Mouse (Mus musculus) hindbrain, embryonic 13.5 days (tissue): Measurements from ENCODE around the gene Tmem189. TPM values are rescaled to one million over a fixed set of nuclear protein-coding genes. Genes with fewer than 3 reads are reported as not detected.
A peak's percentile ranks its signal among the peaks of the same experiment; 100 is the strongest.

Experiments used
- ATAC-seq: fragments of 200-750 bp; cut with Nextera tagmentation; 2 replicates; pipeline ENCODE4 v1.8.0; 2017; ENCODE audit warnings: moderate TSS enrichment; ENCODE audit not compliant: low FRiP score
- H3K27ac ChIP-seq: fragments of 300-500 bp; sonication (generic); 2 replicates; pipeline ENCODE4 v1.5.1; 2015; ENCODE audit warnings: inconsistent platforms, mild to moderate bottlenecking, moderate library complexity
- H3K27me3 ChIP-seq: fragments of 300-500 bp; sonication (generic); 2 replicates; pipeline ENCODE4 v1.6.1; 2015; ENCODE audit warnings: mild to moderate bottlenecking, inconsistent platforms
- H3K36me3 ChIP-seq: fragments of 300-500 bp; sonication (generic); 2 replicates; pipeline ENCODE4 v1.6.1; 2015; ENCODE audit warnings: mild to moderate bottlenecking, inconsistent platforms
- H3K4me1 ChIP-seq: fragments of 300-500 bp; sonication (generic); replicated peaks from 2 replicates; pipeline ENCODE4 v1.6.1; 2015; ENCODE audit warnings: inconsistent platforms
- H3K4me2 ChIP-seq: fragments of 300-500 bp; sonication (generic); 2 replicates; pipeline ENCODE4 v1.6.1; 2015; ENCODE audit warnings: inconsistent platforms, mild to moderate bottlenecking, moderate library complexity
- H3K4me3 ChIP-seq: fragments of 300-500 bp; sonication (generic); 2 replicates; pipeline ENCODE4 v1.5.1; 2015; ENCODE audit warnings: mild to moderate bottlenecking, inconsistent platforms
- H3K9ac ChIP-seq: fragments of 300-500 bp; sonication (generic); 2 replicates; pipeline ENCODE4 v1.6.1; 2015; ENCODE audit warnings: mild to moderate bottlenecking, inconsistent platforms
- H3K9me3 ChIP-seq: fragments of 300-500 bp; sonication (generic); 2 replicates; pipeline ENCODE4 v1.6.1; 2016; ENCODE audit warnings: inconsistent platforms
- WGBS: fragments of 180-500 bp; shearing (Covaris S2); methylation state at CpG from one replicate; pipeline ENCODE4 v1.1.7; 2015; 5-methylcytosine and 5-hydroxymethylcytosine counted together
- polyA plus RNA-seq: library from polyadenylated mRNA; unstranded; fragments of >200 nt; fragmentation: Nextera tagmentation; extraction: Ambion mirVana; gene quantifications from 2 replicates; pipeline ENCODE4 v1.2.1, GENCODE M21; 2015

Tmem189 gene
- polyA plus RNA-seq, 1 experiment from 2014 or later: 33.5 TPM

- no peak for ATAC-seq
- Histone ChIP-seq H3K36me3 (no peaks in the 10 kb centered on the region), H3K4me3 (no peak overlapping the region), H3K4me1 (no peaks in the 10 kb centered on the region), H3K27me3 (no peaks in the 10 kb centered on the region), H3K9me3 (no peaks in the 10 kb centered on the region), H3K4me2 (no peak overlapping the region), H3K27ac (no peak overlapping the region), H3K9ac (no peak overlapping the region)
- 73% methylated on average over 6 of the region's 6 CpGs for WGBS
Measured at GRCm38 (mm10) chr2:167715008-167715407, 25.4 kb upstream of the Tmem189 start.

- no peak overlapping the region for H3K4me2 ChIP-seq
- H3K9ac ChIP-seq: no peak overlapping the region
- ATAC-seq: no peak
- no peaks in the 10 kb centered on the region for H3K36me3 ChIP-seq
- no peaks in the 10 kb centered on the region for H3K4me1 ChIP-seq
- WGBS: 92% methylated on average over 6 of the region's 6 CpGs
- H3K4me3 ChIP-seq: no peak overlapping the region
- H3K27me3 ChIP-seq: no peaks in the 10 kb centered on the region
- no peak overlapping the region for H3K27ac ChIP-seq
- no peaks in the 10 kb centered on the region for H3K9me3 ChIP-seq
Measured at GRCm38 (mm10) chr2:167714298-167714697, 24.7 kb upstream of the Tmem189 start.

- no peaks in the 10 kb centered on the region for H3K4me1 ChIP-seq
- no peak overlapping the region for H3K9ac ChIP-seq
- no peaks in the 10 kb centered on the region for H3K9me3 ChIP-seq
- H3K36me3 ChIP-seq: no peaks in the 10 kb centered on the region
- H3K27ac ChIP-seq: no peak overlapping the region
- H3K4me3 ChIP-seq: no peak overlapping the region
- ATAC-seq: no peak
- 82% methylated on average over 21 of the region's 23 CpGs for WGBS
- no peaks in the 10 kb centered on the region for H3K27me3 ChIP-seq
- H3K4me2 ChIP-seq: no peak overlapping the region
Measured at GRCm38 (mm10) chr2:167712872-167713821, 23.5 kb upstream of the Tmem189 start.

GRCm38 (mm10) chr2:167710574-167710973 lies 21.0 kb upstream of the Tmem189 start:
- no peak for ATAC-seq
- 63% methylated on average over 6 of the region's 6 CpGs for WGBS

GRCm38 (mm10) chr2:167709969-167710368 lies 20.3 kb upstream of the Tmem189 start:
- Histone ChIP-seq H3K4me1 (no peaks in the 10 kb centered on the region), H3K4me3 (no peak overlapping the region), H3K9ac (no peak overlapping the region), H3K27me3 (no peaks in the 10 kb centered on the region), H3K4me2 (no peak overlapping the region), H3K27ac (no peak overlapping the region), H3K36me3 (no peaks in the 10 kb centered on the region), H3K9me3 (no peaks in the 10 kb centered on the region)
- WGBS: 67% methylated on average over 6 of the region's 6 CpGs
- ATAC-seq: no peak

More at GRCm38 (mm10) chr2:167710574-167710973, 21.0 kb upstream of the Tmem189 start:
- H3K9ac ChIP-seq: no peak overlapping the region
- no peaks in the 10 kb centered on the region for H3K27me3 ChIP-seq
- no peaks in the 10 kb centered on the region for H3K4me1 ChIP-seq
- no peaks in the 10 kb centered on the region for H3K9me3 ChIP-seq
- H3K27ac ChIP-seq: no peak overlapping the region
- no peaks in the 10 kb centered on the region for H3K36me3 ChIP-seq
- no peak overlapping the region for H3K4me3 ChIP-seq
- H3K4me2 ChIP-seq: no peak overlapping the region

GRCm38 (mm10) chr2:167708373-167708772 lies 18.8 kb upstream of the Tmem189 start:
- H3K27me3 ChIP-seq: no peaks in the 10 kb centered on the region
- no peak for ATAC-seq
- H3K27ac ChIP-seq: no peak overlapping the region
- WGBS: 58% methylated on average over 15 of the region's 15 CpGs
- H3K4me3 ChIP-seq: no peak overlapping the region
- no peaks in the 10 kb centered on the region for H3K36me3 ChIP-seq
- H3K4me1 ChIP-seq: no peaks in the 10 kb centered on the region
- H3K4me2 ChIP-seq: no peak overlapping the region
- no peak overlapping the region for H3K9ac ChIP-seq
- H3K9me3 ChIP-seq: no peaks in the 10 kb centered on the region

GRCm38 (mm10) chr2:167706183-167706939 lies 16.7 kb upstream of the Tmem189 start:
- WGBS: 81% methylated on average over 11 of the region's 11 CpGs
- ATAC-seq: no peak
- no peaks in the 10 kb centered on the region for H3K4me1 ChIP-seq
- H3K9ac ChIP-seq: no peak overlapping the region
- H3K27me3 ChIP-seq: 0 out of 2 replicates have a peak, but pooled peaks cover 5% of the 10 kb centered on the region
- no peak overlapping the region for H3K4me3 ChIP-seq
- no peak overlapping the region for H3K27ac ChIP-seq
- H3K36me3 ChIP-seq: no peaks in the 10 kb centered on the region
- H3K9me3 ChIP-seq: no peaks in the 10 kb centered on the region
- H3K4me2 ChIP-seq: no peak overlapping the region

GRCm38 (mm10) chr2:167704409-167704808 lies 14.8 kb upstream of the Tmem189 start:
- Histone ChIP-seq H3K9me3 (no peaks in the 10 kb centered on the region), H3K36me3 (no peaks in the 10 kb centered on the region), H3K27ac (no peak overlapping the region), H3K4me2 (no peak overlapping the region), H3K4me1 (no peaks in the 10 kb centered on the region), H3K4me3 (no peak overlapping the region), H3K27me3 (0 out of 2 replicates have a peak, but pooled peaks cover 5% of the 10 kb centered on the region), H3K9ac (no peak overlapping the region)
- no peak for ATAC-seq
- 86% methylated on average over 4 of the region's 4 CpGs for WGBS

GRCm38 (mm10) chr2:167702126-167702525 lies 12.5 kb upstream of the Tmem189 start:
- Histone ChIP-seq H3K4me3 (no peak overlapping the region), H3K4me1 (no peaks in the 10 kb centered on the region), H3K4me2 (no peak overlapping the region), H3K9me3 (no peaks in the 10 kb centered on the region), H3K27ac (no peak overlapping the region), H3K27me3 (0 out of 2 replicates have a peak, but pooled peaks cover 5% of the 10 kb centered on the region), H3K9ac (no peak overlapping the region), H3K36me3 (no peaks in the 10 kb centered on the region)
- ATAC-seq: no peak
- whole genome bisulfite sequencing: 72% methylated on average over 6 of the region's 6 CpGs

GRCm38 (mm10) chr2:167701472-167701871 lies 11.8 kb upstream of the Tmem189 start:
- Histone ChIP-seq H3K9ac (no peak overlapping the region), H3K4me2 (no peak overlapping the region), H3K4me3 (no peak overlapping the region), H3K36me3 (no peaks in the 10 kb centered on the region), H3K9me3 (no peaks in the 10 kb centered on the region), H3K27me3 (0 out of 2 replicates have a peak, but pooled peaks cover 5% of the 10 kb centered on the region), H3K27ac (no peak overlapping the region), H3K4me1 (no peaks in the 10 kb centered on the region)
- 73% methylated on average over 5 of the region's 5 CpGs for WGBS
- no peak for ATAC-seq

GRCm38 (mm10) chr2:167700018-167700417 lies 10.4 kb upstream of the Tmem189 start:
- Histone ChIP-seq H3K9me3 (0 out of 2 replicates have a peak, but pooled peaks cover 5% of the 10 kb centered on the region), H3K27ac (no peak overlapping the region), H3K4me3 (no peak overlapping the region), H3K4me2 (no peak overlapping the region), H3K36me3 (no peaks in the 10 kb centered on the region), H3K4me1 (no peaks in the 10 kb centered on the region), H3K27me3 (0 out of 2 replicates have a peak, but pooled peaks cover 5% of the 10 kb centered on the region), H3K9ac (0 out of 2 replicates have a peak overlapping the region, but pooled peaks have one; percentile 13)
- 78% methylated on average over 5 of the region's 5 CpGs for WGBS
- ATAC-seq: no peak

- H3K4me2 ChIP-seq: no peak overlapping the region
- WGBS: 63% methylated on average over 5 of the region's 5 CpGs
- no peaks in the 10 kb centered on the region for H3K4me1 ChIP-seq
- ATAC-seq: no peak
- H3K9me3 ChIP-seq: 0 out of 2 replicates have a peak, but pooled peaks cover 8% of the 10 kb centered on the region
- H3K36me3 ChIP-seq: no peaks in the 10 kb centered on the region
- peaks cover 11% of the 10 kb centered on the region; the same call in 1 of the 2 replicates for H3K27me3 ChIP-seq
- no peak overlapping the region for H3K4me3 ChIP-seq
- H3K27ac ChIP-seq: no peak overlapping the region
- H3K9ac ChIP-seq: no peak overlapping the region
Measured at GRCm38 (mm10) chr2:167697902-167698301, 8.3 kb upstream of the Tmem189 start.
